Mouse (Mus musculus) testis, postnatal 14 days (tissue): ENCODE results near the gene Coq8a.

Experiments
- DNase-seq: peaks from one replicate; pipeline ENCODE4 v3.0.0; 2021; ENCODE audit warnings: low spot score

The Coq8a gene

GRCm38 (mm10) chr1:180197956-180198355 is 1.4 kb downstream of the Coq8a start:
- no peak for DNase-seq

DNA sequence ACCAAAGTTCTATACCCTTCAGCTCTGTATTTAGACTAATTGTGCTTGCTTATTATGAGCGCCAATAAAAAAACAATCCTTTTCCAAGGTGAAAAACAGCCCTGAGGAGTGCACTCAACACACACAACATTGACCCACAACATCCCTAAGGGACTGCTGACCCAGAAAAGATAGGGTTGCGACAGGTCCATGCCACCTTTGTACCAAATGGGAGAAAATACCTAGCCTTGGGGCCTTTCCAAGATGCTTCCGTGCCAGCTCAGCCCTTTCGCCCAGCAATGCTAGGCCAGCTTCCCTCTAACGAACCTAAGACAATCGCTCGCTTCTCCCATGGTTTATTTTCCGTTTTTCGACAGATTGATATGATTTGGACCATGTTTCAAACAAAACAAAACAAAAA is 2.9 kb downstream of the Coq8a start:
- DNase-seq, result no peak

GRCm38 (mm10) chr1:180195703-180196381 is 3.6 kb downstream of the Coq8a start:
- peak; percentile 99 for DNase-seq

DNA sequence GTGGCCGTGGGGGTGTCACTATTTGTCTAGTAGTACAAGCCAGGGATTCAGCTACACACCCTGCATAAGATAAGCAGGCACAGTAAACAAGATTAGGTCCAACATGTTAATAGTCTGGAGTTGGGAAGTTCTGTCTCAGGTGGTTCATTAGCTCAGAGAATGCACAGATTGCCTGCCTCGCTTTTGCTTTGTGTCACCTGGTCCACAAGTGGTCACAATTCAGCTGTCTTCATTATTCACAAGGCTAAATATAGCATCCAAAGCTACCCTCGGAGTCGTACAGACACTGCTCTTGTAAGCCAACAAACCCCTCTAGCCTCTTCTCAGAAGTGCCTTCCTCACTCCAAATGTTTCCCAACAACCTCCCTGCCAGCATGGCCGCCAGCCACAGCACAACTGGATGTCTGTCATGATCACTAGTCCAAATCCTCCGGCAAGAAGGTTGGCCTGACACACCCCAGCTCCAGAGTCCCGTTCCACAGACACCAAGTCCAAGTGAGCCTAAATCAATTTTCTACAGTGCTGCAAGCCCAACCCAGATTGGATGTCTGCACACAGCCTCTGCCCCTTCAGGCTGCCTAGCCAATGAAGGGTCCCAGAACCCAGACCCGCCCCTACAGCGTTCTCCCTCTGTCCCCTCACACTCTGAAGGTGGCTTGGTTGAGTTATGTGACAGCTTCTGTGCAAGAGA is 4.5 kb downstream of the Coq8a start:
- DNase-seq, result peak; percentile 32

DNA sequence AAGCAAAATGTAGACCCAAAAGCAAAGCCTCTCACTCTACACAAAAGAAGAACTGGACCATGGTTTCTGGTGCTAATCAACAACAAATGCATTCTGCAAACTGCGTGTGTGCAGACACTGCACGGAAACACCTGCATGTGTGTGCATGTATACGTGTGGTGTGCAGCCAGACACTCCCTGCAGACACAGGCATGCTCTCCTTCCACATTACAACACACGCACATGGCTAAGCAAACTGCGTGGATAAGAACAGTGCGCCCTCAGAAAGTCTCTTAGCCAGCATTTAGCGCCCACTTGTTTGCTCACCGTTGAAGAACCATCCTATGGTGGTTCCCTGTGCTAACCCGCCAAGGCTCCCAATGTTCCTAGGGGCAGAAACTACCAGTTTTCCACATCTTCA is 5.4 kb downstream of the Coq8a start:
- DNase-seq, result no peak

- DNase-seq, result no peak
Observed at GRCm38 (mm10) chr1:180193391-180193935, 5.9 kb downstream of the Coq8a start.

GRCm38 (mm10) chr1:180192866-180193265 is 6.5 kb downstream of the Coq8a start:
- DNase-seq, result no peak

GRCm38 (mm10) chr1:180191651-180192220 is 7.7 kb downstream of the Coq8a start:
- DNase-seq, result no peak

DNA sequence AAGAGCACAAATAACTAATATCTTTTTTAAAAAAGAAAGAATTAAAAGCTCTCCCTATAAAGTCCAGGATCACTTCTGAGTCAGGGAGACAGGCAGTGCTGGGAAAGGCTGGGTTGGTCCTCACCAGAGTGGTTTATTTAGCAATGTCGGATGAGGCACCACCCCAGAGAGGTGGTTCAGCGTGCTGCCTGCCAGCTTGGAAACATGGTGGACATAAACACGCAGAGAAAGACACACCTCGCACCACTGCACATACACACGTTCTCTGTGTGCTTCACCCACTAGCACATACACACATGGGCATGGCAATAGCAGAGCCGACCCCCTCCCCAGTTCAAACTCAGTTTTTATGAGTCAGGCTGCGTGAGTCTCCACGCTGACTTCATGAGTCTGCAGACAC is 8.3 kb downstream of the Coq8a start:
- no peak for DNase-seq

- no peak for DNase-seq
Observed at GRCm38 (mm10) chr1:180188951-180189350, 10.5 kb downstream of the Coq8a start.

DNA sequence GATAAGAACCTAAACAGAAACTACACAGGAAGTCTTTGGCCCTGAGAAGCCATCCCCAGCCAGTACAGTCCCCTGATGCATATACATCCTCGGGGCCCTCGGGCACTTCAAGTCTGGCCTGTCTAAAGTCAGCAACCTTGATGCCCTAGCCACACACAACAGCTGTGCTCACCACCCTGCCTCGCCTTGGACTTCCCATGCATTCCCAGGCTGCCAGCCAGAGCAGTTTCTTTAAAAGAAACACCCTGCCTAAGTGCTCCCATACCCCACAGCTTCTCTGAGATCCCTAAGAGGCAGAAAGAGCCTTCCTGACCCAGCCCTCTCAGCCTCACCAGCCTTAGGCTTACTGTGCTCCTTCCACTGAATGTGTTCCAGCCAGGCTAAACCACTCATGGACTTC is 13.0 kb downstream of the Coq8a start:
- DNase-seq, result no peak

DNA sequence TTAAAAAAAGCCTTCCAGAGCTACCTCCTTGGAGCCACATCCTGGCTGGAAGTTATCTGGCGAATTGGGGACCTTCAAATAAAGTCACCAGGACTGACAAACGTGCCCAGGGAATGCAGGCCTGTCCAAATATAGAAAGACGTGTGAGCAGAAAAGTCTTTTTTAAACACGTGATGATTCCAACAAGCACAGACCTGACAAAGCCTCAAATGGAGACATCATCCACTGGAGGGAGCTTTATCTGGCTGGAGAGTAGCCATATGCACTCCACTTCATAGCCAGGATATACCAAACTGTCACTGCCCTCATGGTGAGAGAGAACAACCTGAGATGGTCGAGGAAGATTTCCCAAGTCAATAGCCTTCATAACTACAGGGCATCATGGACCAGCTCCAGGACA is 13.5 kb downstream of the Coq8a start:
- no peak for DNase-seq

GRCm38 (mm10) chr1:180184768-180185167 is 14.6 kb downstream of the Coq8a start:
- no peak for DNase-seq

- no peak for DNase-seq
Observed at GRCm38 (mm10) chr1:180183525-180184159, 15.8 kb downstream of the Coq8a start.

DNA sequence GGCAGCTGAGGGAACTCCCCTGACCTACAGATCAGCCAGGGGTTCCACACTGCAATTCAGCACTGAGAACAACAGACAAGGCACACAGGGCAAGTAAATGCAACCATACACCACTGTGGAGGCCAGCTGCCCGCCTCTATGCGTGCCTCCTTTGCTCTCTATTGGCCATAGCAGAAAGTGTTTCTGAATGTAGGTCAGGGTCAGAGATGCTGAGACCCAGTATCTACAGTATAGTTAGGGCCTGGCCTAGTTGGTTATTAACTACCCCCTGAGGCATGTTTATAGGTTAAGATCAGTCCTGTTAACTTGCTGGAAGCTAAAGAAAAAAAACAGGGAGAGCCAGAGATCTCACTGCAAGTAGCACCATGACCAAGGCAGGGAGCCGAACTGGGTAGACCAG is 16.7 kb downstream of the Coq8a start:
- no peak for DNase-seq

DNA sequence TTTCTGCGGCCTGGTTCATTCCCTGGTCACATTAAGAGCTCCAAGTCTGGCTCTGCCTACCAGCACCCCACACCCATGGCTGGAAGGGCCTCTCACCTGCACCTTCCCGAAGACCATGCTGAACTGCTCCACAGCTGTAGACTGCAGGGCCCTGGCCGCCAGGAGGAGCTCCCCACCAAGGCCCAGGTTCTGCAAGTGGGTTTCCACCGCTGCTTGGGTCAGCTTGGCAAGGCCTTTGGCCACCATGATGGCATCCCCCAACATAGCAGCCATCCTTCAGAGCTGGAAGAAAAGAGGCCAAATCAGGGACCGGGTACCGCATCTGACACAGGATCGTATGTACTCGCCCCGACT is 17.5 kb downstream of the Coq8a start:
- DNase-seq, result no peak

DNA sequence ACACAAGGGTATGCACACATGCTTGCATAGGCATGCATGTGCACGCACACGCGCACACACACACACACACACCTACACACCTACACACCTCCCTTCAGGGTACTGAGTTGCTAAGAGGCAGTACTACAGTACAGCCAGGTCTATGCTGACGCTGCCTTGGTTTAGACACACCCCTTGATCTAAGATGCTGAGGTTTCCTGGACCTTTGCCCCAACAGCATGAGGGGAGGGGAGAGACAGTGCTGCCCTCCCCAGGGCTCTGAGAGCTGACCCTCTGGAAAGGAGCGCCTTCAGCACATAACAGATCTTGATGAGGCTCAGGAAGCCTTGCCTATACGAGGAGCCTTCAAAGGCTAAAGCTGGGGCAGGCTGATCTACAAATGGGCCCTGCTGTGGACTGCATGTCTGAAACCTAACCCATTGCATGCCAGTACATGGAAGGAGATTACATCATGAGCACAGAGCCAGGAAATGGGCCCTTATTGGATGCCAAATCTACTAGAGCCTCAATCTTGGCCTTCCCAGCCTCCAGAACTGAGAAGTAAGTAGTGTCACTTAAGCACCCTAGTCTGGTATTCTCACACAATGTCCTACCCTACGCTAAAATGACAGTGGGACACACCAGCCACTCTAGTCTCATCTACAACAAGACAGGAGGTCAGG is 18.0 kb downstream of the Coq8a start:
- DNase-seq, result no peak

- DNase-seq, result no peak
Observed at GRCm38 (mm10) chr1:180179840-180180239, 19.6 kb downstream of the Coq8a start.

DNA sequence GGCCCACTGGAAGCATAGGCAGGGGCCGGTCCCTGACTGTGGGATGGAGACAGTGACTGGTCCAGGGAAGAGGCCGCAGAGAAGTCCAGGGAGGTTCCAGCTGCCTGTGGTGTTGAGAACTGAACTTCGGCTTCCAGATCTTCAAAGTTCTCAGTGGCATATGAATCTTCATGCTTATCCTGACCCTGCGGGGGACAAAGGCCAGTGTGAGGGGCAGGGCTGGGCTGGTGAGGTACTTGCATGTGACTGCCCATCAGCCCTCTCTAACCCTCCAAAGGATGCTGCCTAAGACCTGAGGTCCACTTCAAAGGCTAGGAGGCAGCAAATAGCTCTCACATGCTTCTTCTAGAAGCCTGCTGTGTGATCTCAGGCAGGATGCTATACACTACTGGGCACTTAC is 20.3 kb downstream of the Coq8a start:
- DNase-seq, result no peak

DNA sequence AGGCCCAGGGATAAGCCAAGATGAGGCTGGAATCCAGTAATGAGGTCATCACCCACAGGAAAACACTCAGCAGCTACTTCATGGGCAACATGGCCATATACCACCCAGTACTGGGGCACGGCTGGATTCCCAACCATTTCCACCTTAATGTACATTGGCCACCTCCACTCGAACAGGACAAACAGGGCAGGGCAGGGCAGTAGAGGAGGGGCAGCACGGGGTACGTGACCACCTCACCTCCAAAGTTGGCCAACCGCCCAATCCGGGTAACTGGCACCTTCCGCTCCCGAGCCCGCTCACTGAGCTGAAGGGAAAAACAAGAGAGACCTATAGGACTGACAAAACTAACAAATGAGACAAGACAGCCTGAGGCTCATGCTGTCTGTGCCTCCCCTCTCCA is 21.1 kb downstream of the Coq8a start:
- DNase-seq, result no peak

- DNase-seq, result no peak
Observed at GRCm38 (mm10) chr1:180176784-180177183, 22.6 kb downstream of the Coq8a start.

DNA sequence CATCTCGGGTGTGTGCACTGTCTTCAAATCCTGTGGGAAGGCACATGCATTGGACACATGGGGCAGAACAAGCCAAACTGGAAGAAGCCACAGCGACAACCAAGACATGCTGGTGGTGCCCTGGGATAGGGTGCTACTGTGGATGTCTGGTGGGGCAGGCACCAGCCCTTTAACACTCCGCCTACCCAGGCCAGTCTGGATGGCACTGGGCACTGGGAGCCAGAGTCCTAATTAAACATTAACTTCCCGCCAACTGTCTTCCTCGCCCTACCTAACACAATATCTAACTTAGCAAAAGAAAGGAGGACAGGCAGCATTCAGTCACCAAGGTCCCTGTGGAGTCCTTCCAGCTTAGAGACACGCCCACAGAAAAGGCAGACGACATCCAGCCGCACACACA is 23.8 kb downstream of the Coq8a start:
- no peak for DNase-seq
